Mouse (Mus musculus): ENCODE results near the gene Brpf3. TPM values are rescaled to one million over a fixed set of nuclear protein-coding genes. Genes with fewer than 3 reads are reported as not detected.
"Not testable (repeated sequence)": the region's sequence is repeated elsewhere in the genome, so short reads cannot be mapped to it uniquely, and the experiment has no call there.

Brpf3 gene
- polyA plus RNA-seq, 1 experiment from 2014 or later, result 8.0 TPM

- H3K9me3 ChIP-seq, result no peaks in the 10 kb centered on the region
- H3K27me3 ChIP-seq, result no peaks in the 10 kb centered on the region
- ATAC-seq (replicated peaks), result peak; percentile 99
- H3K36me3 ChIP-seq, result peaks cover 6% of the 10 kb centered on the region
- 0% methylated on average over 39 of the region's 42 CpGs for WGBS
- H3K4me3 ChIP-seq, result peak overlapping the region; percentile 79
- H3K27ac ChIP-seq (replicated peaks), result peak overlapping the region; percentile 99
- peak overlapping the region; percentile 92 for H3K9ac ChIP-seq (replicated peaks)
- peak overlapping the region; percentile 84 for H3K4me2 ChIP-seq (replicated peaks)
- peaks cover 29% of the 10 kb centered on the region for H3K4me1 ChIP-seq
Observed at GRCm38 (mm10) chr17:28801474-28802005, 650 bp downstream of the Brpf3 start.

DNA sequence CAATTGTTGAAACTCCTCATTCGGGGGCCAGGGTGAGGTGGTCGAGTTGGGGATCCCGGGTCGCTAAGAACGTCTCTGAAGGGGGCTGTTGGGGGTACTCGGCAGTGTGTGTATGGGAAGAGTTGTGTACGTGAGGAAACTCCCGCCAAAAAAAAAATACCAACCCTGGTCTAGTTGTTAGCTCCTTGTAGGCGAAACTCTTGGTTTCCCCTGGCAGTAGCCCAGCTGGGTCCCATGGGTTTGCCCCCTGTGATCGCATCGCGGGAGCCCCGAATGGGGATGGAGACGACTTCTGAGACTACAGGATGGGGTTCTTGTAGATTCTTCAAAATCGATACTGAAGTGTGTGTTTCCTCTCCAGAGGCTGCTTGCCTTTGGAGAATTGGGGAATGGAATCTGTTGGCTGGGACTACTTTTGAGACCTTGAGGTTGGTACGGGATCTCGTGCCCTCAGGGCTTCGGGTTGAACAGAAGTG lies 1.2 kb downstream of the Brpf3 start:
- peaks cover 29% of the 10 kb centered on the region for H3K4me1 ChIP-seq
- peak overlapping the region; percentile 79 for H3K4me3 ChIP-seq
- WGBS, result under 1% methylated on average over 18 of the region's 18 CpGs
- peak overlapping the region; percentile 99 for H3K27ac ChIP-seq (replicated peaks)
- peaks cover 11% of the 10 kb centered on the region for H3K36me3 ChIP-seq
- peak overlapping the region; percentile 84 for H3K4me2 ChIP-seq (replicated peaks)
- ATAC-seq (replicated peaks), result peak; percentile 54; the same call in 1 of the 2 replicates
- peak overlapping the region; percentile 55 for H3K9ac ChIP-seq (replicated peaks)
- H3K9me3 ChIP-seq, result no peaks in the 10 kb centered on the region
- H3K27me3 ChIP-seq, result no peaks in the 10 kb centered on the region

DNA sequence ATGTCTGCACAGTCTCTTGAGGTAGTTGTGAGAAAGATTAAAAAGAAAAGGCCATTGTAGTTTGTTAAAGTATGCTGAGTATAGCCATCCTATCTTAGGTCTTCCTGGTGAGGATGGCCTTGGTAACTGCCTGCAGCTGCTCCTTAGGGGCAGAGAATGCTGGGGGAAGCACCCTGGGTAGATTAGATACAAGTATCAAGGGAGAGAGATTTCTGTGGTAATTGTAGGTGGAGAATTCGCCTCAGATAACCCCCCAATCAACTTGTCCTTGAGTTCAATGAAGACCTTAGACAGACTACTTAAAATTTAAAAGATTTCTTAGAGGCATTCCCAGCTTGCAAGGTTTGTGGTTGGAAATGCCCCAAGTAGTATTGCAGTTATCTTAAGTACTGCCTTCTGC lies 2.4 kb downstream of the Brpf3 start:
- no peak overlapping the region for H3K27ac ChIP-seq (replicated peaks)
- peaks cover 21% of the 10 kb centered on the region for H3K36me3 ChIP-seq
- no peak overlapping the region for H3K4me3 ChIP-seq
- H3K4me1 ChIP-seq, result peaks cover 29% of the 10 kb centered on the region
- H3K9me3 ChIP-seq, result no peaks in the 10 kb centered on the region
- no peaks in the 10 kb centered on the region for H3K27me3 ChIP-seq
- whole genome bisulfite sequencing, result 94% methylated on average over 1 of the region's 1 CpGs
- no peak overlapping the region for H3K4me2 ChIP-seq (replicated peaks)
- H3K9ac ChIP-seq (replicated peaks), result no peak overlapping the region
- ATAC-seq (replicated peaks), result no peak

GRCm38 (mm10) chr17:28804973-28805372 lies 4.1 kb downstream of the Brpf3 start:
- Histone ChIP-seq H3K36me3 (peaks cover 35% of the 10 kb centered on the region), H3K9me3 (no peaks in the 10 kb centered on the region), H3K4me3 (no peak overlapping the region), H3K27ac (replicated peaks) (no peak overlapping the region), H3K27me3 (no peaks in the 10 kb centered on the region), H3K4me2 (replicated peaks) (no peak overlapping the region), H3K9ac (replicated peaks) (no peak overlapping the region), H3K4me1 (peaks cover 19% of the 10 kb centered on the region)
- WGBS, result 94% methylated on average over 6 of the region's 6 CpGs
- no peak for ATAC-seq (replicated peaks)

DNA sequence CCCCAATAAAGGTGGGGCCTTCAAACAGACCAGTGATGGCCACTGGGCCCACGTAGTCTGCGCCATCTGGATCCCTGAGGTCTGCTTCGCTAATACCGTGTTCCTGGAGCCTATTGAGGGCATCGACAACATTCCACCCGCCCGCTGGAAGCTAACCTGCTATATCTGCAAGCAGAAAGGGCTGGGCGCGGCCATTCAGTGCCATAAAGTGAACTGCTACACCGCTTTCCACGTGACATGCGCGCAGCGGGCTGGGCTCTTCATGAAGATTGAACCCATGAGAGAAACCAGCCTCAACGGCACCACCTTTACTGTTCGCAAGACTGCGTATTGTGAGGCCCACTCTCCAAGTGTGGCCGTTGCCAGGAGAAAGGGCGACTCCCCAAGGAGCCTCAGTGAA lies 5.9 kb downstream of the Brpf3 start:
- no peak overlapping the region for H3K4me3 ChIP-seq
- H3K9ac ChIP-seq (replicated peaks), result no peak overlapping the region
- 97% methylated on average over 19 of the region's 19 CpGs for WGBS
- no peak overlapping the region for H3K27ac ChIP-seq (replicated peaks)
- H3K4me1 ChIP-seq, result peaks cover 13% of the 10 kb centered on the region
- no peaks in the 10 kb centered on the region for H3K9me3 ChIP-seq
- H3K36me3 ChIP-seq, result peaks cover 48% of the 10 kb centered on the region
- H3K27me3 ChIP-seq, result no peaks in the 10 kb centered on the region
- no peak overlapping the region for H3K4me2 ChIP-seq (replicated peaks)
- ATAC-seq (replicated peaks), result no peak

DNA sequence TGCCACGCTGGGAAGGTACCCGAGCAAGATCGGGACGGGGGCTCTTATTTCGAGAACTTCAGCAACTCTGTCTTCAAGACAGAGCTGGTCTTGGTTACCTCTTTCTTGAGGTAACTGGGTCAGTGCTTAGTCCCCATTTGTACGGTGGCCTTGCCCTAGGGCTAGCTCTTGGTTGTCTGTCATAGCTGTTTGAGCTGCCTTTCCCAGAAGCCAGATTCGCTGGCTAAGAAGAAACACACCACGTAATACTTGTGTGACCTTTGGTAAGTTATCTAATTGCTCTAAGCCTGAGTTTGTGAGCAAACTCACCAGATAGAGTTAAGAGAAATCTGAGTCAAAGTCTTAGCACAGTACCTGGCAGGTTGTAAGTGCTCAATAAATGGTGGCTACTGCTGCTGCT lies 7.8 kb downstream of the Brpf3 start:
- ATAC-seq (replicated peaks), result no peak
- Histone ChIP-seq H3K9ac (replicated peaks) (no peak overlapping the region), H3K4me3 (no peak overlapping the region), H3K36me3 (peaks cover 57% of the 10 kb centered on the region), H3K9me3 (no peaks in the 10 kb centered on the region), H3K27me3 (no peaks in the 10 kb centered on the region), H3K4me2 (replicated peaks) (no peak overlapping the region), H3K4me1 (no peaks in the 10 kb centered on the region), H3K27ac (replicated peaks) (no peak overlapping the region)
- 93% methylated on average over 8 of the region's 8 CpGs for WGBS

GRCm38 (mm10) chr17:28809175-28809831 lies 8.4 kb downstream of the Brpf3 start:
- H3K27ac ChIP-seq (replicated peaks), result no peak overlapping the region
- H3K9me3 ChIP-seq, result no peaks in the 10 kb centered on the region
- ATAC-seq (replicated peaks), result no peak
- H3K9ac ChIP-seq (replicated peaks), result no peak overlapping the region
- H3K4me2 ChIP-seq (replicated peaks), result no peak overlapping the region
- H3K4me3 ChIP-seq, result no peak overlapping the region
- H3K27me3 ChIP-seq, result no peaks in the 10 kb centered on the region
- H3K4me1 ChIP-seq, result no peaks in the 10 kb centered on the region
- WGBS, result 95% methylated on average over 10 of the region's 10 CpGs
- H3K36me3 ChIP-seq, result peaks cover 63% of the 10 kb centered on the region

DNA sequence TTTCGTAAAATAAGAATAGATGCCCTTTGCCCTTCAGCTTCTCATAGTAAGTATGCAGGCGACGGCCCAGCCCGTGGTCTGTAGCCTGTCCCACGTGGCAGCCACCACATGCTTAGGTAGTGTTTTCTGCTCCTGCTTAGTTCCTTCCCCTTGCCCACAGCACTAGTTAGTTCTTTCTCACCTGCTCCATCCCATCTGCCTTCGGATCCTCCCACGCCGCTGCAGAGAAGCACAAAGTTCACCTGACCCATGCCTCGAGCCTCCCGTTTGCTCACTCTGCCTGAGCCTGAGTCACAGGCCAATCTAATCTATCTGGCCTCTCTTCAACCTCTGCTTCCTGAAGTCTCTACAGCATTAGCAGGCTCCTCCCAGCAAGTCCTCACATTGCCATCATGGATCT lies 11.5 kb downstream of the Brpf3 start:
- Histone ChIP-seq H3K36me3 (peaks cover 70% of the 10 kb centered on the region), H3K27ac (replicated peaks) (no peak overlapping the region), H3K4me2 (replicated peaks) (no peak overlapping the region), H3K27me3 (no peaks in the 10 kb centered on the region), H3K4me1 (no peaks in the 10 kb centered on the region), H3K9me3 (no peaks in the 10 kb centered on the region), H3K4me3 (no peak overlapping the region), H3K9ac (replicated peaks) (no peak overlapping the region)
- 97% methylated on average over 10 of the region's 10 CpGs for WGBS
- no peak for ATAC-seq (replicated peaks)

- Histone ChIP-seq H3K27me3 (no peaks in the 10 kb centered on the region), H3K4me2 (replicated peaks) (no peak overlapping the region), H3K4me1 (no peaks in the 10 kb centered on the region), H3K36me3 (peaks cover 74% of the 10 kb centered on the region), H3K4me3 (no peak overlapping the region), H3K27ac (replicated peaks) (no peak overlapping the region), H3K9me3 (no peaks in the 10 kb centered on the region), H3K9ac (replicated peaks) (no peak overlapping the region)
- 90% methylated on average over 18 of the region's 18 CpGs for WGBS
- ATAC-seq (replicated peaks), result no peak
Observed at GRCm38 (mm10) chr17:28814529-28815097, 13.7 kb downstream of the Brpf3 start.

GRCm38 (mm10) chr17:28815384-28816004 lies 14.6 kb downstream of the Brpf3 start:
- no peak overlapping the region for H3K4me3 ChIP-seq
- no peaks in the 10 kb centered on the region for H3K27me3 ChIP-seq
- no peaks in the 10 kb centered on the region for H3K4me1 ChIP-seq
- H3K36me3 ChIP-seq, result peaks cover 72% of the 10 kb centered on the region
- H3K4me2 ChIP-seq (replicated peaks), result no peak overlapping the region
- H3K9ac ChIP-seq (replicated peaks), result no peak overlapping the region
- H3K27ac ChIP-seq (replicated peaks), result no peak overlapping the region
- WGBS, result 93% methylated on average over 10 of the region's 10 CpGs
- ATAC-seq (replicated peaks), result no peak
- no peaks in the 10 kb centered on the region for H3K9me3 ChIP-seq

DNA sequence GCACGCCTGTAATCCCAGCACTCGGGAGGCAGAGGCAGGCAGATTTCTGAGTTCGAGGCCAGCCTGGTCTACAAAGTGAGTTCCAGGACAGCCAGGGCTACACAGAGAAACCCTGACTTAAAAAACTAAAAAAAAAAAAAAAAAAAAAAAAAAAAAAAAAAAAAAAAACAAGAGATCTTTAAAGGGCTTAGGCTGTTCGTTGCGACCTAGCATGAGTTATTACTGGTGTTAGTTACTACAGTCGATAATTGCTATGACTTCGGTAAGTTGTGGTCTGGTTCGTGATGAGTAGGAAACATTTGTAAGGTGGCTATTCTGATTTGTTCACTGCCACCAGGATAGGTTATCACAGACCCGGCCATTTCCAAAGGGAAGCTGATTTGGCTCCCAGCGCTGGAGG lies 15.4 kb downstream of the Brpf3 start:
- ATAC-seq (replicated peaks); H3K4me3 ChIP-seq; H3K27me3 ChIP-seq; H3K9me3 ChIP-seq; H3K4me2 ChIP-seq (replicated peaks); H3K27ac ChIP-seq (replicated peaks); H3K9ac ChIP-seq (replicated peaks); H3K4me1 ChIP-seq: not testable (repeated sequence)
- H3K36me3 ChIP-seq, result peaks cover 69% of the 10 kb centered on the region
- WGBS, result 95% methylated on average over 10 of the region's 10 CpGs
